Mouse (Mus musculus) myocyte (in vitro differentiated cells): ENCODE results near the gene Casz1. TPM values are rescaled to one million over a fixed set of nuclear protein-coding genes. Genes with fewer than 3 reads are reported as not detected.

Experiments
- H3K27me3 ChIP-seq: one replicate; pipeline ENCODE4 v1.6.1; 2011; ENCODE audit not compliant: control insufficient read depth, insufficient read depth, insufficient read length
- H3K36me3 ChIP-seq: one replicate; pipeline ENCODE4 v1.6.1; 2011; ENCODE audit not compliant: control insufficient read depth, insufficient read depth
- H3K4me2 ChIP-seq: one replicate; pipeline ENCODE4 v1.6.1; 2011; ENCODE audit warnings: low read depth, control low read depth
- H3K4me3 ChIP-seq: one replicate; pipeline ENCODE4 v1.5.1; 2011; ENCODE audit warnings: mild to moderate bottlenecking, control low read depth, moderate library complexity
- H3K79me2 ChIP-seq: one replicate; pipeline ENCODE4 v1.6.1; 2011; ENCODE audit not compliant: control insufficient read depth, insufficient read depth
- H3ac ChIP-seq: one replicate; pipeline ENCODE4 v1.6.1; 2011; ENCODE audit not compliant: control insufficient read depth, insufficient read length
- CEBPB ChIP-seq: IDR thresholded peaks from 2 replicates; pipeline ENCODE4 v1.6.1; 2011; ENCODE audit warnings: mild to moderate bottlenecking, moderate library complexity; ENCODE audit not compliant: poor library complexity, insufficient read depth, severe bottlenecking
- E2F4 ChIP-seq: IDR thresholded peaks from one replicate; pipeline ENCODE4 v1.6.1; 2011; ENCODE audit warnings: mild to moderate bottlenecking, control low read depth, moderate library complexity; ENCODE audit not compliant: insufficient read depth
- MAX ChIP-seq: IDR thresholded peaks from one replicate; pipeline ENCODE4 v1.6.1; 2011; ENCODE audit warnings: low read depth, mild to moderate bottlenecking, control low read depth
- MYOD1 ChIP-seq, 3 experiments: IDR thresholded peaks; one replicate each; pipeline ENCODE4 v1.6.1; 2011; ENCODE audit warnings: control low read depth in 2 of 3, low read depth in 2 of 3, mild to moderate bottlenecking in 2 of 3, moderate library complexity in 1 of 3; ENCODE audit not compliant: insufficient read length in 2 of 3, control insufficient read depth in 1 of 3
- MYOG ChIP-seq, 3 experiments: IDR thresholded peaks; one replicate each; pipeline ENCODE4 v1.6.1; 2011; ENCODE audit warnings: control low read depth in 2 of 3, low read depth in 2 of 3, mild to moderate bottlenecking in 2 of 3; ENCODE audit not compliant: insufficient read length in 2 of 3, control insufficient read depth in 1 of 3, insufficient read depth in 1 of 3
- POLR2A ChIP-seq: IDR thresholded peaks from one replicate; pipeline ENCODE4 v1.6.1; 2011; ENCODE audit warnings: low read depth, mild to moderate bottlenecking, control low read depth, moderate library complexity; ENCODE audit not compliant: insufficient read length
- POLR2AphosphoS2 ChIP-seq: IDR thresholded peaks from one replicate; pipeline ENCODE4 v1.6.1; 2011; ENCODE audit warnings: low read depth, control low read depth; ENCODE audit not compliant: insufficient read length
- REST ChIP-seq: IDR thresholded peaks from one replicate; pipeline ENCODE4 v1.6.1; 2011; ENCODE audit warnings: mild to moderate bottlenecking, control low read depth, moderate library complexity; ENCODE audit not compliant: insufficient read depth, insufficient read length
- SRF ChIP-seq: IDR thresholded peaks from one replicate; pipeline ENCODE4 v1.6.1; 2011; ENCODE audit warnings: low read depth; ENCODE audit not compliant: control insufficient read depth, insufficient read length
- TCF12 ChIP-seq: IDR thresholded peaks from one replicate; pipeline ENCODE4 v1.6.1; 2011; ENCODE audit warnings: mild to moderate bottlenecking, control low read depth; ENCODE audit not compliant: poor library complexity, insufficient read depth, severe bottlenecking
- TCF3 ChIP-seq: IDR thresholded peaks from one replicate; pipeline ENCODE4 v1.6.1; 2011; ENCODE audit warnings: low read depth, control low read depth; ENCODE audit not compliant: insufficient read length
- USF1 ChIP-seq: IDR thresholded peaks from one replicate; pipeline ENCODE4 v1.6.1; 2011; ENCODE audit warnings: low read depth, mild to moderate bottlenecking, control low read depth, moderate library complexity
- polyA plus RNA-seq: library from polyadenylated mRNA; unstranded; fragments of >200 nt; fragmentation: generic; extraction: Trizol; gene quantifications from one replicate; pipeline ENCODE4 v1.2.1, GENCODE M21; 2012; ENCODE audit warnings: missing spikeins

The Casz1 gene
- polyA plus RNA-seq, 1 experiment, result 11.1 TPM

DNA sequence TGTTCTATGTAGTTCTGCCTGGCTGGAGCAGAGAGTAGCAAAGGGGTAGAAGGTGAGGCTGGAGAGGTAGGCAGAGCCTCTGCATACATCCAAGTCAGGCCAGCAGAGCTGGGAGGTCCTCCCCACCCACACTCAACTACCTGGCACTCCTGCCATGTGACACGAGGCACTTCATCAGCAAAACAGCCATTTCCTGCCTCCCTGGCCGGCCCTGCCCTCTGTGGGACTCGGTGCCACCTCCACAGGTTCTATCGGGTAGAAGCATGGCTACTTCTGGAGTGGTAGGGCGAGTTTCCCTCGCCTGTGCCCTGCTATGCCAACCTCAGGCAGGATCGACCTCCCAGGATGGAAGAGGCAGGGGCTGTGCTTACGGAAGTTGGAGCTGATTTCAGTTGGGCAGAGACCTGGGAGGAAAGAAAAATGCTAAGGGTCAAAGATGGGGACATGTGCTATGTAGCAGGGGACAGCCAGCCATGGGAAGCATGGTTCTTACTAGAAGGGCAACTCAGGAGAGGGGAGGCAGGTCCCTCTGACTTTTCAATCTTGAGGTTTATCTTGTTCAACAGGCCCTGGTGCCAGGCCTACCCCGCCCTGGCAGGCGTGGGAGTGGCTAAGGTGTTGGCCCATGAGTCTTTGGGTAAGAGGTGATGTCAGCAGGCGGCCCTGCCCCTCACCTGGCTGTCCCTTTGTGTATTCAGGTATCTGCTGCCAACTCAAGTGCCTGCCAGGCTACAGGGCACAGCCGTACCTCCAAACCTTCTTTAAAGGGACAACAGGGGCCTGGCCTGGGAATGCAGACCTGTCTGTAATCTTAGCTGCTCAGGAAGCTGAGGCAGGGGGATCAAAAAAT, 6.5 kb upstream of the Casz1 start:
- no peak for TF ChIP-seq CEBPB
- no peak for TF ChIP-seq TCF12
- no peak for TF ChIP-seq E2F4
- TF ChIP-seq MYOG (IDR thresholded peaks at IDR 0.05; ENCODE audit: control insufficient read depth in 1 of 3, insufficient read depth in 1 of 3, insufficient read length in 2 of 3, low read depth in 2 of 3), result no peak
- TF ChIP-seq TCF3, result no peak
- TF ChIP-seq POLR2A, result no peak
- no peak for TF ChIP-seq POLR2AphosphoS2
- TF ChIP-seq REST, result no peak
- no peak for TF ChIP-seq USF1
- TF ChIP-seq MAX, result no peak
- TF ChIP-seq SRF, result no peak
- Histone ChIP-seq H3K27me3 (peaks cover 35% of the 10 kb centered on the region), H3K36me3 (no peaks in the 10 kb centered on the region), H3K4me2 (no peak overlapping the region), H3K79me2 (no peaks in the 10 kb centered on the region), H3ac (no peak overlapping the region), H3K4me3 (no peak overlapping the region)

- Histone ChIP-seq H3K4me2 (no peak overlapping the region), H3K4me3 (no peak overlapping the region), H3K27me3 (peaks cover 32% of the 10 kb centered on the region), H3K36me3 (no peaks in the 10 kb centered on the region), H3K79me2 (no peaks in the 10 kb centered on the region), H3ac (no peak overlapping the region)
- TF ChIP-seq MYOG (IDR thresholded peaks at IDR 0.05; ENCODE audit: control insufficient read depth in 1 of 3, insufficient read depth in 1 of 3, insufficient read length in 2 of 3, low read depth in 2 of 3), result no peak
- no peak for TF ChIP-seq TCF12
- no peak for TF ChIP-seq REST
- TF ChIP-seq CEBPB, result no peak
- no peak for TF ChIP-seq MAX
- TF ChIP-seq POLR2A, result no peak
- TF ChIP-seq TCF3, result no peak
- TF ChIP-seq E2F4, result no peak
- no peak for TF ChIP-seq POLR2AphosphoS2
- no peak for TF ChIP-seq MYOD1 (IDR thresholded peaks at IDR 0.05; ENCODE audit: control insufficient read depth in 1 of 3, insufficient read length in 2 of 3, low read depth in 2 of 3)
- TF ChIP-seq SRF, result no peak
- no peak for TF ChIP-seq USF1
Observed at GRCm38 (mm10) chr4:148803031-148803430, 1.2 kb upstream of the Casz1 start.

DNA sequence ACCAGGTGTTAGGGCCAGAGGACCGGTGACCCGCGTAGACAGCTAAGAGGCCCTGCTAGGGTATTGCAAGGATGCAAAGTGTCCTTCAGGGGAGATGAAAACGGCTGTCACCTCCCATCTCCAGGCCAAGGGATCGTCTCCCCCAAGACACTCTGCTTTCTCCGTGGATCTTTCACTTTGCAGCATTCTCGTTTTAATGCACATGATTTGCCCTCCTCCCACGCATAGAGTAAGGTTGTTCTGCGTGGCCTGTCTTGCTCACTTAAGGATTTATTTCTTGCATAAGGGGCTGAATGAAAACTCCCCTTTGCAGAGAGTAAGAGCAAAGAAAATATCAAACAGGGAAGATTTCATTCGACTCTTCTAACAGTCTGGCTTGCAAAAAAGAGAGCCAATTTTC, 593 bp upstream of the Casz1 start:
- Histone ChIP-seq H3K36me3 (no peaks in the 10 kb centered on the region), H3K4me3 (peak overlapping the region; percentile 52), H3ac (no peak overlapping the region), H3K27me3 (peaks cover 30% of the 10 kb centered on the region), H3K4me2 (peak overlapping the region; percentile 74), H3K79me2 (no peaks in the 10 kb centered on the region)
- TF ChIP-seq SRF (no peak), USF1 (no peak), MAX (no peak), REST (no peak), E2F4 (no peak), TCF12 (no peak), MYOG (IDR thresholded peaks at IDR 0.05; ENCODE audit: control insufficient read depth in 1 of 3, insufficient read depth in 1 of 3, insufficient read length in 2 of 3, low read depth in 2 of 3) (no peak), MYOD1 (IDR thresholded peaks at IDR 0.05; ENCODE audit: control insufficient read depth in 1 of 3, insufficient read length in 2 of 3, low read depth in 2 of 3) (no peak), TCF3 (no peak), POLR2AphosphoS2 (no peak), POLR2A (no peak)

GRCm38 (mm10) chr4:148804780-148805160, 541 bp downstream of the Casz1 start:
- H3ac ChIP-seq, result peak overlapping the region; percentile 0
- H3K27me3 ChIP-seq, result peaks cover 30% of the 10 kb centered on the region
- TF ChIP-seq MYOD1 (IDR thresholded peaks at IDR 0.05; ENCODE audit: control insufficient read depth in 1 of 3, insufficient read length in 2 of 3, low read depth in 2 of 3) (no peak), POLR2A (no peak), MAX (no peak), TCF3 (no peak), E2F4 (no peak), POLR2AphosphoS2 (no peak), CEBPB (no peak), MYOG (IDR thresholded peaks at IDR 0.05; ENCODE audit: control insufficient read depth in 1 of 3, insufficient read depth in 1 of 3, insufficient read length in 2 of 3, low read depth in 2 of 3) (no peak), TCF12 (no peak), SRF (no peak), USF1 (no peak)
- no peaks in the 10 kb centered on the region for H3K36me3 ChIP-seq
- peak overlapping the region; percentile 69 for H3K4me2 ChIP-seq
- H3K79me2 ChIP-seq, result no peaks in the 10 kb centered on the region
- peak overlapping the region; percentile 52 for H3K4me3 ChIP-seq
